Mouse (Mus musculus) fat pad, adult 2 months (tissue): ENCODE results near the gene Bco1.

Source experiments
- DNase-seq: peaks from one replicate; pipeline ENCODE4 v3.0.0-alpha.2; 2011; ENCODE audit warnings: low read depth, low spot score; ENCODE audit errors: extremely low read depth

Bco1 gene

DNA sequence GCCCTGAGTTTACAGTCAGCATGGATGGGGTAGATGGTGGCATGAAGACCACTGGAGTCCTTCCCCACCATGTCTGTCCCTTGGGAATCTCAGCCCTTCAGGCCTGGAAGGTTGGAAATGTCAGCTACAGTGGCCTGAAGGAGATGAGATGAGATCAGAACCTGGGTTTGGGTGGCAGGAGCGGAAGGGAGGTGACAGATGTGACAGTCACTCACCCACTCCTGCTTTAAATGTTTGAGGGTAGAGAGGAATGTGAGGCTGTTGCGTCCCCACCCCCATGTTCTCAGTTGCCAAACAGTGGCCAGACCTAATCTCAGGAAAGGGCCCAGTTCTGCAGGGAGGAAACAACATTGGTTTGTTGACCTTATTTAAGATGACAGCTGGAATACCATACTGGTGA, 41.1 kb downstream of the Bco1 start:
- no peak for DNase-seq

DNA sequence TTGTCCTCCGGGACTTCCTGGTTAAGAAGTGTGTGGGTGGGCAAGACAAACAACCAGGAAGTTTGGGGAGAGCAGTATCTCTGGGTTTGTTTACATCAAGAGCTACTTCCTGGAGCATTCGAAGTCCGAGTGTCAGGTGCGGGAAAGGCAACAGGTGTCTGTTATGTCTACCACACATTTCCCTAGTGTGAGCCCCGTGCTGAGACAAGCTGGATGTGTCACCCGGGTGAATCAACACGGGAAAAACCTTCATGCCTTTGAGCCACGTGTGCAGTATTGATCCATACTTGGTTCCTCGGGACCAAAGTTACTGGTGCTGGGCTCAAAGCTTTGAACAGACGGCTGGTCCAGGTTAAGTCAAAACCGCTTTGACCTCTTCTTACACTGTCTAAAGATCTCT, 41.7 kb downstream of the Bco1 start:
- DNase-seq: no peak

DNA sequence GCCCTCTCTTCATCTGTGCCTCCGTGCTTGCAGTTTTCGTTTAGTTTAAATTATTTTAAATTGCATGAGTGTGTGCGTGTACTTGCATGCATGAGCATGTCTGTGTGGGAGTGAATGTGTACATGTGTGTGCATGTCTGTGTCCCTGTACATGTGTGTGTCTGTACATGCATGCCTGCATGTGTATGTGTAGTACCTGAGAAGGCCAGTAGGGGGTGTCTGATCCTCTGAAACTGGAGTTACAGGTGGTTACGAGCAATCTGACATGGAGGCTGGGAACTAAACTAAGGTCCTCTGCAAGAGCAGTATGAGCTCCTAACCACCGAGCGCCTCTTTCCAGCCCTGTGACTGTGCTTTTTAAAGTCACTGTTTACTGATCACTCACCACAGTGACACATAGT, 52.9 kb downstream of the Bco1 start:
- no peak for DNase-seq

- DNase-seq: no peak
Observed at GRCm38 (mm10) chr8:117156149-117156548, 60.5 kb downstream of the Bco1 start.

GRCm38 (mm10) chr8:117156866-117157768, 61.5 kb downstream of the Bco1 start:
- DNase-seq: no peak

DNA sequence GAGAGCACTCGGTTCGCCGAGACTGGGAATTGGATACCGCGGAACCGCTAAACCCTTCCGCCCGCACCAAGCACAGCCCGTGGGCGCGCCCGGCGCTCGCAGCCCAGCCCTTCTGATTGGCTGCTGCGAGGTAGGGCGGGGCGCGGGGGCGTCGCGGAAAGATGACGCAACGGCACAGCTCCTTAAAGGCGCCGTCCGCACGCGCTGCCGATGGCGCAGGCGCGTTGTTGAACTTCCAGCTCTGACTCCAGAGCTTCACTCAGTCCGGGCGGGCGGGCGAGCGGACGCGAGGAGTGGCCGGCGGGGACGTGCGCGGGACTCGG, 62.1 kb downstream of the Bco1 start:
- DNase-seq: peak; percentile 33

- no peak for DNase-seq
Observed at GRCm38 (mm10) chr8:117158135-117158761, 62.6 kb downstream of the Bco1 start, which contains the start of gene Gan. Gene Gan (plus strand): TSS chr8:117158135.

- DNase-seq: no peak
Observed at GRCm38 (mm10) chr8:117159031-117159430, 63.4 kb downstream of the Bco1 start.

- no peak for DNase-seq
Observed at GRCm38 (mm10) chr8:117164912-117165311, 69.3 kb downstream of the Bco1 start.

DNA sequence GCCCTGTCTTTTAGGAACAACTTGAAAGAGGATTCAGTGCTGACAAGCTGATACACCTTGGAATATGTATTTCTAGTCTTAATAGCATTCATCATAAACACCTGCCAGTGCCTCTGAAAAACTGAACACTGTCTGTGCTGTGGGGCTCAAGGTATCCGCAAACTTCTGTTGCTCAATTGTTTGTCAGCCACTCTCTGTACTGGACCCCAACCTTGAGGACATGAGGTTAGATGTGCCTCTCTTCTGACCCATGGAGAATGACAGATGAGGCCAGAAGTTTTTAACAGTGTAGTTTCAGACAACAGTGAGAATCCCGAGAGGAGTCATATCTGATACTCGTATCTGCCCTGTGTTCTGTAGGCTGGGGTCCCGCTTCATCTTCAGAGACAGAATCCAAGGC, 69.9 kb downstream of the Bco1 start:
- DNase-seq: no peak

DNA sequence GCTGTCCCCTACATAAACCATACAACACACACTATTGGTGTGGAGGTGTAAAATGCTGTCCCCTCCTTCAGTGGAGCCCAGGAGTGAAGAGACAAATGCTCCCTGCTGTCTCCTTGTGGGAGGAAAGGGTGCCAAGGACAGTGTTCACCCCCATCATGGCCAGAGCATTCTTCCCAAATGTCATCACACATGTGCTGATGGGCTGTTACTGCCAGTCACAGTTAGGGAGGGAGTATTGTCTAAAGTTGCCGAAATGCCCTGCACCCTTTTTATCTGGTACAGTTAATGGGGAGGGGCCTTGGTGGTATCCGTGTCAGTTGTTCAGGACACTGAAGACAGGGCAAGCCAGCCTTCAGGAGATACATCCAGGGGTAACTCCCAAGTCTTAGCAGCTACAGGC, 70.9 kb downstream of the Bco1 start:
- DNase-seq: no peak

DNA sequence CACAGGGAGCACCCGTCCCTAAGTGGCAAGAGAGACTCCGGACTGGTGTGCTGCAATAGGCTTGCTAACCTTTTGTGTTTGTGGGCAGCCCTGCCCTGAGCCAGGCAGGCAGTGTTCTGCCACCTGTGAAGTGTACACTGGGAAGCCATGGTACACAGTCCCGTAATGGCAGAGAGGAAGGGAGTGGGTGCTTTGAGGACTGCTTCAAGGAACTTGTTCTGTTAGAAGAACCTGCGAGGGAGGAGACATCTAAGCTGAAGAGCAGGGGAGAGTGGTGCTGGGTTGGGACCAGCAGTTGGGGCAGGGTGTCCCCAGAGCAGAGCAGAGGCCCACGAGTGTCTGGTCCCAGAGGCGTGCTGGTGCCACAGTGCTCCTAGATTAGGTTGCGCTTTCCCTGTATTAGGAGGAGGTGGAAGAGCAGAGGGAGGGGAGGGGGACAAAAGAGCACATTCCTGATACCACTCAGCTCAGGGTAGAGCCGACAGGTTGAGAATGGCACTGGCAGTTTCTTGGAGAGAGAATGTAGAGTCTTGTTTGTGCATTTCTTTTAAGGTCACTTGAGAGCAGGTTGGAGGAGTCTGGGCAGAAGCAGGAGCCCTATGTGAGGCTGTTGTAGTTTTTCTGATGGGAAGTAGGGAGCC, 71.7 kb downstream of the Bco1 start:
- no peak for DNase-seq

DNA sequence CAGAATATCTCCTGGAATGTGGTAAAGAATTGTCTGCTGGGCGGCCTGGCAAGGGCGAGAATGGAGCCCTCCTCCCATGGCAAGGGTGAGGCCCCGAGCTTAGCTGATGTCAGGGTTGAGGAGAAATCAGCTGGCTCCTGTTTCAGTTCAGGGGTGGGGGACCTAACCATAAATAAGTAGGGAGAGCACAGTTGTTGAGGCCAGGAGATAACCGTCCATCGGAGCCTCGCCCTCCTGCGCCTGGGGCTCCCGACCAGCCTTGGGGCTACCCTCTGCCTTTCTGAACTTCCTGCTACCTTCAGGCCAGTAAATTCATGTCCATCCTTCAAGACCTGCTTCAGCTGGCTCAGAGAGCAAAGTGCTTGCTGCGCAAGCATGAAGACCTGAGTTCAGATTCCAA, 72.7 kb downstream of the Bco1 start:
- DNase-seq: no peak

DNA sequence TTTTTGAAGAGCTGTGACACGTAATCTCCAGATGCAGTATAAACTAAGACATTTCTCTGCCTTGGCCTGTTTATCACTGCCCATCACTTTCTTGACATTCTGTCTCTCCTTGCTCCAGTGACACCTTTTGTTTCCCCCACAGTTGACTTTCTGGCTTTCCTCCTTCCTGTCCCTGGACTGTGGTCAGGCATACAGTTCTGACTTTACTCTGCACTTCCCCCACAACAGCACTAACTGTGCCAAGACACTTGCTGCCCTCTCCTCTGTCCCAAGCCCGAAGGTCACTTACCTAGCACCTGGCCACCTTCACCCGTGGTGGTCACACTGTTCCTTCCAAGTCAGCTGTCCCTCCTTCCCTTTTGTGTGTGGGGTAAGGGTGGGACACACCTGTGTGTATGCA, 76.2 kb downstream of the Bco1 start:
- DNase-seq: no peak

DNA sequence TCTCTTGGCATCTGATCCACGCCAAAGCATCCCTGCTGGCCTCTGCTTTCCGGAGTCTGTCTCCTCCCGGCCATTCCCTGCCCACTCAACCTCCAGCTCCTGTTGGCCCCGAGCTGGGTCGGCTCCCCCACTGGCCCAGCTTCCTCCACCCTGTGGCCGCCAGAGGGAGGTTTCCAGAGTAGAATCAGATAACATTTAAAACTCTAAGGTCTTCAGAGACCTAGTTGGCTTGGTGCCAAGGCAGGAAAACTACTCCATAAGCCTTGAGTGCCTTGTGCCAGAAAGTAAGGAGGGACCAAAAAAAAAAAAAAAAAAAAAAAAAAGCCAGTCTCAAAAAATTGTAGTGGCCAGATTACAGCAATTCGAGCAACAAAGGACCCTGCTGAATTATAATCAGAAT, 77.2 kb downstream of the Bco1 start:
- no peak for DNase-seq

GRCm38 (mm10) chr8:117173690-117174089, 78.0 kb downstream of the Bco1 start:
- DNase-seq: no peak

- no peak for DNase-seq
Observed at GRCm38 (mm10) chr8:117174536-117174935, 78.9 kb downstream of the Bco1 start.

DNA sequence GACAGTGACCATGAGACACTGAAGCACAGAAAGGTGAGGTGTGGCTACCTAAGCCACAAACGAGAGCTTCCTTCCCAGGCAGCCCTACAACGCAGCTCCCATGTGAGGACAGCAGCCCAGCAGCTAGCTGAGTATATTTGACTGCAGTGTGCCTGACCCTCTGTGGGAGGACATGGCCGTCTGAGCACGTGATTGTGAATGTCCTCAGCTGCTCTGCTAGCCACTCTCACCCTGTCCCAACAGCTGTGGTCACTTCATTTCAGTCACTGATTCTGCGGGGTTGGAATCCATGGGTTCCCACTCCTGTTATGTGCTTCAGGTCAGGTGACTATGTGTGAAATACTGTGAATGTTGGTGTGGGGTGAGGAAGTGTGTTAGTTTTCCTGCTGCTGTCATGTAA, 80.7 kb downstream of the Bco1 start:
- no peak for DNase-seq

DNA sequence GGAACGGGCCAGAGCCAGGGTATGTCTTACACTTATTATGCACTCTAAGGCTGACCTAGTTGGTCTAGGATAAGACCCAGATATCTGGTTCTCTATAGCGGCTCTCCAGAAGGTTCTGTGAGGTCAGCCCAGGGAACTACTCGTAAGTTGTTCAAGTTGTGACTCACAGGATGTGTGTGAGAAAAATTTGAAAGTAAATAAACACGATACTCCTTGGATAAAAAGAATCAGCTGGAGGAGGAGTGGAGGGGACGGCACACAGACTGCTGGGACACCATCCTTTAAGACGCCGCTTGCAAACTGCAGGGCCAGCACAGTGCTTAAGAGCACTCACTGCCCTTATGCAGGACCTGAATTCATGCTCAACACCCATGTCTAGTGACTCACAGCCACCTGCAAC, 81.6 kb downstream of the Bco1 start:
- no peak for DNase-seq

GRCm38 (mm10) chr8:117178039-117178438, 82.4 kb downstream of the Bco1 start:
- DNase-seq: no peak

DNA sequence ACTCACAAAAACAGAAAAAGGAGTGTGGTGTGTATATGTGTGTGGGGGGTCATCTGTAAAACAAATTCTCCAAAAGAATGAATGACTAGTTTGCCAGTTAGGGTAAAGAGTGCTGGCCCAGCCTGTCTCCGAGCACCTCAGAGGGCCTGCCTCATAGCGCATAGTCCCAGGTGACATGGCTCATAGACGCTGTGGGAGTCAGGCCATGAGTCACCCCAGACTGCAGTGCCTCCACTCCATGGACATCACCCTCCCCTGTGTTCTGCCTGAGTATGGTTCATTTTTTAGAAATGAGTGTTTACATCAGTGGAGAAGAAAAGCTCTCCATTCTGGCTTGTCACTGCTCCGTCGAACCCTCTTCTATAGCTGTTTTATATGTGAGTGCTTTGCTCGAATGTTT, 83.0 kb downstream of the Bco1 start:
- no peak for DNase-seq

DNA sequence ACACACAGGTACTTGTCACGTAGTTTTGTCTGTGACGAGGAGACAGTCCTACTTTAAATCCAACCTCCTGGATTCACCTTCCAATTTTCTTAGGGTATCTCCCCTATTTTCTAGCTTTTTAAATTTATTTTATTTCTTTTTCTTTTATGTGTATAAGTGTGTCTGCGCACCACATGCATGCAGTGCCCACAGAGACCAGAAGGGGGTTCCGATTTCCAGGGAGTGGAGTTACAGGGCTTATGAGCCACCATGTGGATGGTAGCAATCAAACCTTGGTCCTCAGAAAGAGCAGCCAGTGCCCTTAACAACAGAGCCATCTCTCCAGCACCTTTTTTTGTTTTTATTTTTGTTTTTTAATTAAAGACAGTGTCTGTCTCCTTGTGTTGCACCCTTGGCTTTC, 87.1 kb downstream of the Bco1 start:
- DNase-seq: no peak
